Mouse (Mus musculus) left cerebral cortex, adult 9 months (tissue): ENCODE data around the gene Ube2dnl1.

ENCODE experiments used
- DNase-seq, 2 experiments: peaks; one replicate each; pipeline ENCODE4 v3.0.0; 2022; ENCODE audit warnings: low spot score in 2 of 2

The Ube2dnl1 gene

GRCm38 (mm10) chrX:114904712-114905111 lies at the start of gene Ube2dnl1:
Gene Ube2dnl1 (plus strand): TSS chrX:114905012.
- no peak for DNase-seq

GRCm38 (mm10) chrX:114895489-114895888 lies 9.3 kb upstream of the Ube2dnl1 start:
- DNase-seq, result no peak

- DNase-seq, result no peak
Observed at GRCm38 (mm10) chrX:114897506-114897905, 7.3 kb upstream of the Ube2dnl1 start.

GRCm38 (mm10) chrX:114903391-114903790 lies 1.4 kb upstream of the Ube2dnl1 start:
- no peak for DNase-seq

GRCm38 (mm10) chrX:114907282-114907681 lies 2.5 kb downstream of the Ube2dnl1 start, which contains the start of gene Ube2dnl2:
Gene Ube2dnl2 (plus strand): TSS chrX:114907582.
- DNase-seq, result no peak

GRCm38 (mm10) chrX:114955066-114955465 lies 50.3 kb downstream of the Ube2dnl1 start:
- no peak for DNase-seq
